Mouse (Mus musculus) retina, adult 2 months (tissue): ENCODE measurements around the gene Nlrp4b.
"Not testable (repeated sequence)": the region's sequence is repeated elsewhere in the genome, so short reads cannot be mapped to it uniquely, and the experiment has no call there.

ENCODE experiments used
- DNase-seq: peaks from one replicate; pipeline ENCODE4 v3.0.0-alpha.2; 2012; ENCODE audit warnings: low read depth, low spot score

Gene Nlrp4b

GRCm38 (mm10) chr7:10687489-10687888, at the start of gene Nlrp4b:
TSS of gene Nlrp4b (plus strand) at chr7:10687789.
- no peak for DNase-seq

- no peak for DNase-seq
These were observed 66.7 kb downstream of the Nlrp4b start, which contains the start of gene Vmn1r71 for GRCm38 (mm10) chr7:10754264-10754663. TSS of gene Vmn1r71 (minus strand) at chr7:10754364.

- DNase-seq: not testable (repeated sequence)
These were observed 70.0 kb downstream of the Nlrp4b start for GRCm38 (mm10) chr7:10757551-10757950.
